Mouse (Mus musculus): ENCODE results near the gene 4930404N11Rik.

GRCm38 (mm10) chr10:81328386-81328785 lies 37.2 kb downstream of the 4930404N11Rik start, which contains the start of gene Tbxa2r:
- TF ChIP-seq POLR2A (IDR thresholded peaks at IDR 0.05; ENCODE audit: extremely low read depth, insufficient read depth, low read length) = no peak
- no peak for TF ChIP-seq CTCF (IDR thresholded peaks at IDR 0.05; ENCODE audit: extremely low read depth, insufficient read depth, low read length)

Data from cortical plate, adult 2 months (tissue).